Mouse (Mus musculus) midbrain, embryonic 15.5 days (tissue): ENCODE results near the gene Prlhr. TPM values are rescaled to one million over a fixed set of nuclear protein-coding genes. Genes with fewer than 3 reads are reported as not detected.

ENCODE experiments used
- ATAC-seq: fragments of 200-750 bp; cut with Nextera tagmentation; replicated peaks from 2 replicates; pipeline ENCODE4 v1.8.0; 2017; ENCODE audit warnings: moderate TSS enrichment
- H3K27ac ChIP-seq: fragments of 300-500 bp; sonication (generic); 2 replicates; pipeline ENCODE4 v1.5.1; 2015; ENCODE audit warnings: mild to moderate bottlenecking, inconsistent platforms
- H3K27me3 ChIP-seq: fragments of 300-500 bp; sonication (generic); replicated peaks from 2 replicates; pipeline ENCODE4 v1.6.1; 2015; ENCODE audit warnings: inconsistent platforms
- H3K36me3 ChIP-seq: fragments of 300-500 bp; sonication (generic); replicated peaks from 2 replicates; pipeline ENCODE4 v1.6.1; 2015; ENCODE audit warnings: inconsistent platforms
- H3K4me1 ChIP-seq: fragments of 300-500 bp; sonication (generic); 2 replicates; pipeline ENCODE4 v1.6.1; 2015; ENCODE audit warnings: inconsistent platforms
- H3K4me2 ChIP-seq: fragments of 300-500 bp; sonication (generic); 2 replicates; pipeline ENCODE4 v1.6.1; 2015; ENCODE audit warnings: inconsistent platforms, mild to moderate bottlenecking, moderate library complexity
- H3K4me3 ChIP-seq: fragments of 300-500 bp; sonication (generic); 2 replicates; pipeline ENCODE4 v1.5.1; 2015; ENCODE audit warnings: mild to moderate bottlenecking, inconsistent platforms
- H3K9ac ChIP-seq: fragments of 300-500 bp; sonication (generic); 2 replicates; pipeline ENCODE4 v1.6.1; 2015; ENCODE audit warnings: mild to moderate bottlenecking, inconsistent platforms
- H3K9me3 ChIP-seq: fragments of 300-500 bp; sonication (generic); 2 replicates; pipeline ENCODE4 v1.6.1; 2016; ENCODE audit warnings: inconsistent platforms
- WGBS: fragments of 180-500 bp; shearing (Covaris S2); methylation state at CpG from one replicate; pipeline ENCODE4 v1.1.7; 2015; ENCODE audit warnings: mixed read lengths; 5-methylcytosine and 5-hydroxymethylcytosine counted together
- polyA plus RNA-seq: library from polyadenylated mRNA; unstranded; fragments of >200 nt; fragmentation: Nextera tagmentation; extraction: Ambion mirVana; gene quantifications from 2 replicates; pipeline ENCODE4 v1.2.1, GENCODE M21; 2015

Prlhr gene
- 0.36 and 0.72 TPM in 2 replicates for polyA plus RNA-seq

DNA sequence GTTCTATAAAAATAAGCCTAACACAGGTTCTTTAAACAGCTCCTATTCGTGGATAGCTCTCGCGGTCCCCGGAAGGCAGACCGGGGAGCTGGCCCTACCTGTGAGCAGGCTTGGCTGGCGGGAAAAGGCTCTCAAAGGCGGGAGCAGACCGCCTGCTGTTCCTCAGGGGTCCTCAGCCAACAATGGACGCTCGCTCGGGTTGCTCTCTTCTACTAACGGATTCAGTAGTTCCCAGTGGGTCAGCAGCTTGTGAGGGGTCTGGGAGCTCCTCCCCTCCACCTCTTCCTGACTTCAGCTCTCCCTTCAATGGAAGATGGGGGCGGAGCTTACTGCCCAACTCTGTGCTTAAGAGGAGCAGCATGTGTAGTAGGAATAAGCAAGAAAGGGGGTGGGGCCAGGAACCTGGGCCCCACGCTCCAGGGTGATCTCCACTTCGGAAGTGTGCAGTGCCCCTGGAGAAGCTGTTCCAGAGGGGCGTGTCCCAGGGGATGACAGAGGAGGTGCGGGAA lies at the start of gene Prlhr:
Gene Prlhr, minus strand, starts transcription at position 51 of the 509 bp plus-strand sequence.
- Histone ChIP-seq H3K4me2 (peak within 1 kb of the TSS; percentile 68), H3K4me3 (peak within 1 kb of the TSS; percentile 42), H3K9me3 (no peaks in the 10 kb centered on the region), H3K27me3 (peaks cover 39% of the 10 kb centered on the region), H3K36me3 (no peaks in the 10 kb centered on the region), H3K4me1 (peaks cover 34% of the 10 kb centered on the region), H3K27ac (no peak within 1 kb of the TSS), H3K9ac (peak within 1 kb of the TSS; percentile 31)
- WGBS, result 2% methylated on average over 17 of the region's 17 CpGs
- peak; percentile 43; the same call in 1 of the 2 replicates for ATAC-seq

DNA sequence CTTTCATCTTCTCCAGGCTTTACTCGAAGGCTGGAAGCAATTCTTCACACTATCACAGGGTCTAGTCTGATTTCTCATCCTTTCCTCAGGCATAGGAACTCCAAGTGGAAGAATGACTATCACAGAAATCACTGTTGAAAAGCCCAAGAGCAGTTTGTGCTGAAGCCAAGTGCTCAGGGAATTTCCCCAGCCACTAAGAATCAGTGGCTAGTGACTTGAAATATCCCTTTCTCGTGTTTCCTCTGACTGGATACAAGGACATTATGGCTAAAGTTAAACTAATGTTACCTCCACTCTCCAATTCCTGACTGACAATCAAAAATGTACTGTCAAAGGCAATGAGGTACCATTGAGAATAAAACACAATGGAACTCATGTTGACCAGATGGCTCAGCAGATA lies 47.0 kb upstream of the Prlhr start:
- WGBS, result 78% methylated on average over 2 of the region's 2 CpGs
- Histone ChIP-seq H3K4me3 (no peak overlapping the region), H3K9me3 (no peaks in the 10 kb centered on the region), H3K9ac (no peak overlapping the region), H3K27ac (no peak overlapping the region), H3K36me3 (no peaks in the 10 kb centered on the region), H3K4me2 (no peak overlapping the region), H3K27me3 (no peaks in the 10 kb centered on the region), H3K4me1 (no peaks in the 10 kb centered on the region)
- ATAC-seq, result no peak

DNA sequence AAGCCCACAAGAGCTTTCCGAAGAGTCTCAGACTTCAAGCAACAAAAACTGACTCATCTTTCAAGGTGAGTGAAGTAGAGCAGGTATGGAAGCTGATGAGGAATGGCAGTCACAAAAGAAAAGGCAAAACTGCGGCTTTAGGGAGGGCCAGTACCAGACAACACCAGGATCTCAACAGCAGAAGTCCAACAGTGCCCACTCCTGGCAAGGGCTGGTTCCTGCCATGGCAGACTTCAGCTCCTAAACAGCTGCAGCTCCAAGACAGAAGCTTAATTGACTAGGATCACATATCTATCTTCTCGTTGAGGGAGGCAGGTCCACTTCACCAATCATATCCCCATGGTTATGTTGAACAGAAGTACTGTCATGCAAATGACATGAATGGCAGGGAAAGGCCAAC lies 45.3 kb upstream of the Prlhr start:
- ATAC-seq, result no peak
- Histone ChIP-seq H3K9ac (no peak overlapping the region), H3K9me3 (no peaks in the 10 kb centered on the region), H3K4me2 (no peak overlapping the region), H3K27me3 (no peaks in the 10 kb centered on the region), H3K4me1 (no peaks in the 10 kb centered on the region), H3K36me3 (no peaks in the 10 kb centered on the region), H3K4me3 (no peak overlapping the region), H3K27ac (no peak overlapping the region)
- WGBS, result 43% methylated on average over 3 of the region's 3 CpGs

DNA sequence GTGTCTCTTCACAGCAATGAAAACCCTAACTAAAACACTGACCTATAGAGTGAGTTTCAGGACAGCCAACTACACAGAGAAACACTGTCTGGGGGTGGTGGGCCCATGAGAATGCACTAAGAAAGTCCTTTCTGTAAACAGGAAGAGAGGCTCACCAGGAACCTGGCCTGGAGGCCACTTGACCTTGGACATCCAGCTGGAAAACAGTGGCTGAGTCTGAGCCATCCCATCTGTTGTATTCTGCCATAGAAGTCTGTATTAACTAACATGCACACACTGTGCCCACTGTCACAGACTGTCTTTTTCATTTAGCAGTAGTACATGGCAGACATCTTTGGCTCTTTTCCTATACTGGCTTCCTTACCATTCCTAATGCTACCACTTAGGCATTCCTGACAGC lies 32.1 kb upstream of the Prlhr start:
- no peak for ATAC-seq
- H3K4me2 ChIP-seq, result no peak overlapping the region
- H3K27me3 ChIP-seq, result no peaks in the 10 kb centered on the region

DNA sequence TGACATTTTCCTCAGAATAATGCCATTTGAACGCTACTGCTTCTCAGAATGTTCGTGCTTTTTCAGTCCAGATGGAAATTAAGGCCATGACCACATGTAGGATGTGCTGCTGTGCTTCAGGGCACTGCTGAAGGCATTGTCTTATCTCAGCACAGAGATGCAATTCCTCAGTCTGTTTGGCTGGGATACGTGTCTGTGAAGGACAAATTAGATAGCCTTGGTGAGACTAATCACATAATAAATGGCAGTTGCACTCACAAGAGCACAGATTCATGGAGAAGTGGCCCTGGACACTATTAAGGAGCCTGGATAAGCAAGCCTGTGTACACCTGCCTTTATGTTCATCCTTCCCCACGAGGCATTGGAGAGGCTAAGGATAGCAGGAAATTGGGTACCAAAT lies 29.1 kb upstream of the Prlhr start:
- WGBS, result 67% methylated on average over 4 of the region's 4 CpGs

More for the DNA sequence above, 32.1 kb upstream of the Prlhr start:
- H3K9me3 ChIP-seq, result no peaks in the 10 kb centered on the region
- no peak overlapping the region for H3K9ac ChIP-seq
- H3K36me3 ChIP-seq, result no peaks in the 10 kb centered on the region
- H3K4me1 ChIP-seq, result no peaks in the 10 kb centered on the region
- no peak overlapping the region for H3K27ac ChIP-seq
- H3K4me3 ChIP-seq, result no peak overlapping the region

DNA sequence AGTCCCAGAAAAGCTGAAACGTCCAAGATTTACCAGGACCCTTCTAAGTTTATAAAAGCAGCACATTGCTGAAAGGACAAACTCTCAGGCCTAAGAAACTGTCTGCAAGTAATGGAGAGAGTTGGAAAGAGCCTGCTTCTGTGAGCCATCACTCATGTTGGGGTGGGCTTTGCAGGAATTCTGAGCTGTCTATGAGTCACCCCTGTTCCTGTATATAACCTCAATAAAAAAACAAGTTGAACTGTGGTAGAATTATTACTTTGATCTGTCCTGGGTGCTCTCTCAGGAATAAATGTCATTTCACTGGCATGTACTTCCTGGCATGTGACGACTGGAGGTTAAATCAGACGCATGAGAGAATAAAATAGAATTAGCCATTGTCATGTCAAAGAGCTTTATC lies 27.7 kb upstream of the Prlhr start:
- Histone ChIP-seq H3K9ac (no peak overlapping the region), H3K27me3 (no peaks in the 10 kb centered on the region), H3K9me3 (no peaks in the 10 kb centered on the region), H3K4me2 (no peak overlapping the region), H3K4me1 (no peaks in the 10 kb centered on the region), H3K27ac (no peak overlapping the region), H3K4me3 (no peak overlapping the region), H3K36me3 (no peaks in the 10 kb centered on the region)
- no peak for ATAC-seq
- 62% methylated on average over 3 of the region's 3 CpGs for WGBS

More for the DNA sequence above, 29.1 kb upstream of the Prlhr start:
- Histone ChIP-seq H3K27me3 (no peaks in the 10 kb centered on the region), H3K9ac (no peak overlapping the region), H3K9me3 (no peaks in the 10 kb centered on the region), H3K27ac (no peak overlapping the region), H3K4me3 (no peak overlapping the region), H3K4me1 (no peaks in the 10 kb centered on the region), H3K36me3 (no peaks in the 10 kb centered on the region), H3K4me2 (no peak overlapping the region)
- ATAC-seq, result no peak

DNA sequence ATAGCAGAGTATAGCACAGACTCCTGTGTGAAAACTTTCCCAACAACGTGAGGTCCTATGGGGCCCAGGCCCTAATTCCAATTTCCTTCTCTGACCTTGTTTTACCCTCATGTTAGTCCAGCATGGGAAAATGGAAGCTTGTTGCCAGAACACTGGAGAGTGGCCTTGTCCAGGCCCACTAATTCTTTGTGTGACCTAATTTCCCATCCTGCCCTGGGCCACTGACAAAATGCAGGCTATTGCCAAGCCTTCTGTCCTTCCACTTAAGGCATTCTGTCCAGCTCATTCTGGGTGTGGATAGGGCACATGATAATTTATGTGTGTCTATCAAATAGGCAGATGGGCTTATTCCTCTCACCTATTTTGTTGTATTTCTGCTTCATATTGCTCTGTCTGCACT lies 21.5 kb upstream of the Prlhr start:
- no peak for ATAC-seq
- no peak overlapping the region for H3K27ac ChIP-seq
- no peak overlapping the region for H3K4me2 ChIP-seq
- H3K9me3 ChIP-seq, result no peaks in the 10 kb centered on the region
- no peak overlapping the region for H3K9ac ChIP-seq
- H3K4me1 ChIP-seq, result no peaks in the 10 kb centered on the region
- no peaks in the 10 kb centered on the region for H3K36me3 ChIP-seq
- H3K27me3 ChIP-seq, result no peaks in the 10 kb centered on the region
- 87% methylated on average over 1 of the region's 1 CpGs for WGBS
- H3K4me3 ChIP-seq, result no peak overlapping the region

DNA sequence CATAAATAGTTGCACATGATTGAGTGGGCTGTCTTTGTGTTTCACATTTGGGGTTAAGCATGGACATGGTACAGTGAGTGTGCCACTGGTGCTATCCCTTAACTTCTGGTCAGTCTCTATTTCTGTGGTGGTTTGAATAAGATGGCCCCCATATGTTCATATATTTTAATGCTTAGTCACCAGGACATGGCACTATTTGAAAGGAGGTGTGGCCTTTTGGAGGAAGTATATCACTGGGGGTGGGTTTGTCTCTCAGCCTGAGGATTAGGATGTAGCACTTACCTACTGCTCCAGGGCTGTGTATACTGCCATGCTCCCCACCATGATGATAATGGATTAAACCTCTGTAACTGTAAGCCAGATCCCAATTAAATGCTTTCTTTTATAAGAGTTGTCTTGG lies 17.2 kb upstream of the Prlhr start:
- ATAC-seq, result no peak

DNA sequence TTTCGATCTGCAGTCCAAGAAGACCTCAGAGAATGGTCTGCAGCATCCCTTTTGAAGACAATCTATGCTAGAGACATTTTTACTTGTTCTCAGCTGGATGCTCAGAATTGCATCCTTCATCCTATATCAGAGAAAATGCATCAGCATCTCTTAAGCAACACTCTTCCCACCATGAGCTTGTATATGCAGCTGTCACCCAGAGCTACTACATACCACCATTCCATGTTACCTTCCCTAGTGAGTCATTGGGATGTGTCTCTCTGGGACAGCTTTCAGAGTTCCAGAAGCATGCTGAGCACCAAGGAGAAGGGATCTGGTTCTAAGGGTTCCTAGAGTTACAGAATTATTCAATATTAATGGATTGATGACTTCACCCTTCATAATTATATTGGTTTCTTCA lies 10.8 kb upstream of the Prlhr start:
- H3K27me3 ChIP-seq, result no peaks in the 10 kb centered on the region
- WGBS, result 34% methylated on average over 1 of the region's 1 CpGs
- no peak overlapping the region for H3K4me3 ChIP-seq
- ATAC-seq, result no peak
- no peaks in the 10 kb centered on the region for H3K36me3 ChIP-seq
- H3K9ac ChIP-seq, result no peak overlapping the region
- H3K4me2 ChIP-seq, result no peak overlapping the region
- no peaks in the 10 kb centered on the region for H3K9me3 ChIP-seq
- no peaks in the 10 kb centered on the region for H3K4me1 ChIP-seq
- no peak overlapping the region for H3K27ac ChIP-seq

More for the DNA sequence above, 17.2 kb upstream of the Prlhr start:
- Histone ChIP-seq H3K9ac (no peak overlapping the region), H3K9me3 (no peaks in the 10 kb centered on the region), H3K27ac (no peak overlapping the region), H3K4me1 (no peaks in the 10 kb centered on the region), H3K4me3 (no peak overlapping the region), H3K36me3 (no peaks in the 10 kb centered on the region), H3K27me3 (no peaks in the 10 kb centered on the region), H3K4me2 (no peak overlapping the region)

DNA sequence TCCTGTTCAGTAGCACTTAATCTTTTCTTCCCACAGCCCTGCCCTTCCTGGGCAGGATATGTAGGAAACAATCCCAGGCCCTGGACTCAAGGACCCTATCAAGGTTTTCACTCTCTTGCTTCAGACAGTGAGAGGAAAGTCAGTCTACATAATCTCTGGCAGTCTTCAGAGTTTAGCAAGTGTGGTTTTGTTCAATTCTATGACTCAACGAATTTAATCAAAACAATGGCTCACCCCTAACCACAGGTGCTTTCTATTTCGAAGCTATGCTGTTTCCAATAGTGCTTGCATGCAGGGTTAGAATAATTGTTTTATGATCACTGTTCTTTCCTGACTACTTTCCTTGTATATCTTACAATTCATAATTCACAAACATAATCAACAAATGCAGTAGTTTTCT lies 9.7 kb upstream of the Prlhr start:
- no peak for ATAC-seq

DNA sequence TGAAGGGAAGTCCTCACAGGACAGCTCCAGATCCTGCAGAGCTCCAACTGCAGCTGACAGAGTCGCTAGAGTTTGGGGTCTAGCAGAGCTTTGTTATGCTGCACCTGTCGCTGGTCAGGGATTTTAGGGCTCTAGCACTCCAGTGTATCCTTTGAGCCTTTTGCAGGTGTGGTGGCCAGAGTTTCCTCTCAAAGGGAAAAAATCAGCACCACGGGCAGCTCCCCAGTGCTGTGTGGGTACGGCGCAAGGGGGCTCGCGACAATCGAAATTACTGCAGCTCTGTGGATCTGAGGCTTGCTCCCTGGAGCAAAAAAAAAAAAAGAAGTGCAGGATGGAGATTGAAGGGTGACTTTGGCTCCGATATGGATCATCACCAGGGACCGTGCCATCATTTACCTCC lies 742 bp upstream of the Prlhr start:
- WGBS, result 1% methylated on average over 10 of the region's 10 CpGs
- H3K27me3 ChIP-seq, result peaks cover 39% of the 10 kb centered on the region
- H3K36me3 ChIP-seq, result no peaks in the 10 kb centered on the region
- H3K9ac ChIP-seq, result no peak overlapping the region
- H3K4me3 ChIP-seq, result peak overlapping the region; percentile 42
- H3K27ac ChIP-seq, result no peak overlapping the region
- ATAC-seq, result no peak
- H3K4me1 ChIP-seq, result peaks cover 29% of the 10 kb centered on the region
- peak overlapping the region; percentile 68 for H3K4me2 ChIP-seq
- no peaks in the 10 kb centered on the region for H3K9me3 ChIP-seq

More for the DNA sequence above, 9.7 kb upstream of the Prlhr start:
- no peaks in the 10 kb centered on the region for H3K36me3 ChIP-seq
- H3K27ac ChIP-seq, result no peak overlapping the region
- no peak overlapping the region for H3K4me2 ChIP-seq
- no peaks in the 10 kb centered on the region for H3K4me1 ChIP-seq
- no peaks in the 10 kb centered on the region for H3K27me3 ChIP-seq
- H3K9ac ChIP-seq, result no peak overlapping the region
- WGBS, result 52% methylated on average over 2 of the region's 2 CpGs
- no peaks in the 10 kb centered on the region for H3K9me3 ChIP-seq
- H3K4me3 ChIP-seq, result no peak overlapping the region

DNA sequence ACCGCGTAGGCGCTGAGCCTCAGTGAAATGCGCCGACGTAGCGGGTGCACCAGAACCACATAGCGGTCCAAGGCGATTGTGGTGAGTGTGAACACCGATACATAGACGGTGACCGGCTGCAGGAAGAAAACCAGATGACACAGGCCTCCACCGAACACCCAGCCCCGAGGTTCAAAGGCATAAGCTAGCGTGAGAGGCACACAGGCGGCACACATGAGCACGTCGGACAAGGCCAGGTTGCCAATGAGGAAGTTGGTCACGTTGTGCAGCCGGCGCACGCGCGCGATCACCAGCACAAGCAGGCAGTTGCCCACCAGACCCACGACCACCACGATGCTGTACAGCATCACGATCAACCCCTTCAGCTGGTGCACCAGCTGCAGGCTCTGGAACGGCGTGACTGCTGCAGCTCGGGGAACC lies 506 bp downstream of the Prlhr start:
- Histone ChIP-seq H3K36me3 (no peaks in the 10 kb centered on the region), H3K4me3 (peak overlapping the region; percentile 42), H3K9me3 (no peaks in the 10 kb centered on the region), H3K9ac (peak overlapping the region; percentile 31; the same call in 1 of the 2 replicates), H3K4me2 (peak overlapping the region; percentile 68), H3K4me1 (peaks cover 35% of the 10 kb centered on the region), H3K27ac (no peak overlapping the region), H3K27me3 (peaks cover 40% of the 10 kb centered on the region)
- peak; percentile 51 for ATAC-seq
- 8% methylated on average over 31 of the region's 31 CpGs for WGBS

DNA sequence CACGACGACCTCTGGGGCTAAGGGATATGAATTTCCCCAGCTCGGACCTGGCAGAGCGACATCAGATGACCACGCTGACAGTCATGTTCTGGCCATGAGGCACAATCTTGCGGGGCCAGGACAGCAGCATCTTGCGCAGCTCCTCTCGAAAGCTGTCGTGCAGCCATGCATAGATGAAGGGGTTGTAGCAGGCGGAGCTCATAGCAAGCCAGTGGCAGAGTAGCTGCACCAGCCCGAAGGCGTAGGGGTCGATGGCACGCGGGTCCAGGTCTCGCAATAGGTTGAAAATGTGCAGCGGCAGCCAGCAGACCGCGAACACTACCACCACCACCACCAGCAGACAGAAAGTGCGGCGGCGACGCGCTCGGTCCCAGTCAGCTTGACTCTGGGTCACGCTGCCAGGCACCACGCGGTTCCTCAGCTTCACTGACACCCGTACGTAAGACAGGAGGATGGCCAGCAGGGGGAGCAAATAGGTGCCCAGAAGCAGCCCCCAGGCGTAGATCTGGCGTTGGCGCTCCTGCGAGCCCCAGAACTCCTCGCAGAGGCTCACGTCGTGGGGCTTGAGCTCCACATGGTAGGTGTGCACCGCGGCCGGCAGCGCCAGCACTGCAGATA lies 1.0 kb downstream of the Prlhr start:
- peak; percentile 79 for ATAC-seq
- peak overlapping the region; percentile 68 for H3K4me2 ChIP-seq
- H3K9me3 ChIP-seq, result no peaks in the 10 kb centered on the region
- WGBS, result 1% methylated on average over 41 of the region's 41 CpGs
- peak overlapping the region; percentile 31 for H3K9ac ChIP-seq
- H3K4me1 ChIP-seq, result peaks cover 35% of the 10 kb centered on the region
- H3K36me3 ChIP-seq, result no peaks in the 10 kb centered on the region
- peak overlapping the region; percentile 42 for H3K4me3 ChIP-seq
- H3K27me3 ChIP-seq, result peaks cover 42% of the 10 kb centered on the region
- no peak overlapping the region for H3K27ac ChIP-seq
